Mouse (Mus musculus): ENCODE data around the gene Bnip1. TPM values are rescaled to one million over a fixed set of nuclear protein-coding genes. Genes with fewer than 3 reads are reported as not detected.

The Bnip1 gene
- total RNA-seq, 2 experiments from 2014 or later: 31.3 to 33.1 TPM

GRCm38 (mm10) chr17:26792096-26792495, 11.2 kb downstream of the Bnip1 start:
- DNase-seq (ENCODE audit: low spot score in 2 of 2): peak in 1 of 2 experiments; percentile 47

GRCm38 (mm10) chr17:26793068-26793765, 12.4 kb downstream of the Bnip1 start:
- DNase-seq (ENCODE audit: low spot score in 2 of 2): no peak

DNA sequence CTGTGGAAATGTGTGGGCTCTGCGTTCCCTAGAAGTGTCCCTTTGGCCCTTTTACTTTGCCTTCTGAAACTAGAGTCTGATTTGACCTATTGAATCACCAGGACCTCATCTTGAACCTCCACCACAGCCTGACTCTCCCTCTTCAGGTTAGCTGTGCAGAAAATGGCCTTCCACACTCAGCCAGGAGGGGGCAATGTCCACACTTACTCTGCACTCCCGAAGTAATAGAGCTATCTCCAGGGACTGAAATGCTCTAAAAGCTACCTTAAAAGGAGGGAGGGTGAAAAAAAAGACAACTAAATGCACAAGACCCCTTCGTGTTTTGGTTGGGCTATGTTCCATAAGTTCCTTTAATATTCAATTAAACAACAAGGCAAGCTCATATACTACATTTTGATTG, 13.9 kb downstream of the Bnip1 start:
- peak; percentile 28 to 60 for DNase-seq (ENCODE audit: low spot score in 2 of 2)

GRCm38 (mm10) chr17:26795386-26795785, 14.5 kb downstream of the Bnip1 start:
- no peak for DNase-seq (ENCODE audit: low spot score in 2 of 2)

- no peak for DNase-seq (ENCODE audit: low spot score in 2 of 2)
Measured at GRCm38 (mm10) chr17:26797379-26798128, 16.7 kb downstream of the Bnip1 start.

DNA sequence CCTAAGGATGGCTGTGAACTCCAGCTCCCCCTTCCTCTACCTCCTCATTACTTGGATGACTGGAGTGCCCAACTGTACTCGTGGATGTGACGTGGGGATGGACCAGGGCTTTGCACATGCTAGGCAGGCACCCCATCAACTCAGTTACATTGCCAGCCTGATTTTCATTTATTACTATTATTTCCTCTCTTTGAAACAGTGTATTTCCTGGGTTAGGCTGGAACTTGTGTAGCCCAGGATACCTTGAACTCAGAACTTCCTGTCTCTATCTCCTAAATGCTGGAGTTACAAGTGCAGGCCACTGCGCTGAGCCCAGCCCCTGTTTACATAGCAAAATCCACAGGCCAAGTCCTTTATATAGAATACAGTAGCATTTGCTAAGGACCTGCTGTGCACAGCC, 22.0 kb downstream of the Bnip1 start:
- DNase-seq (ENCODE audit: low spot score in 2 of 2): no peak

GRCm38 (mm10) chr17:26812607-26813006, 31.7 kb downstream of the Bnip1 start:
- no peak for DNase-seq (ENCODE audit: low spot score in 2 of 2)

- no peak for DNase-seq (ENCODE audit: low spot score in 2 of 2)
Measured at GRCm38 (mm10) chr17:26813497-26813896, 32.6 kb downstream of the Bnip1 start.

- no peak for DNase-seq (ENCODE audit: low spot score in 2 of 2)
Measured at GRCm38 (mm10) chr17:26816810-26817209, 35.9 kb downstream of the Bnip1 start.

DNA sequence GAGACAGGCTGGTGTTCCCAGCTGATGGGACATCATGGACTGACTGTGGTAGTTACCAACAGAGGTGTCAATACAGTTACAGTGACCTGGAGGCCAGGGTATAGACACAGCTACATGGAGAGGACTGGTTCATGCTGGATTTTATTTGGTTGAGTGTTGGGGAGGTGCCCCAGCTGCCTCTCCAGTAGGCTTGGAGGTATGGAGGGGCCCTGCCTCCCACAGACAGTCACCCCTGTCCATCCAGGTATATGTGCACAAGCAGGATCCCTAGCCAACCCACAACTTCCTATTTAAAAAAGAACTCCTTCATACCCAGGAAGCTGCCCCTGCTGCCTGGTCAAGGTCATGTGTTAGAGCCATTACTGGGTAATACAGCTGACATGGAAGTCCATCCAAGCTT, 36.9 kb downstream of the Bnip1 start:
- DNase-seq (ENCODE audit: low spot score in 2 of 2): no peak

- DNase-seq (ENCODE audit: low spot score in 2 of 2): no peak
Measured at GRCm38 (mm10) chr17:26826131-26826530, 45.3 kb downstream of the Bnip1 start.

DNA sequence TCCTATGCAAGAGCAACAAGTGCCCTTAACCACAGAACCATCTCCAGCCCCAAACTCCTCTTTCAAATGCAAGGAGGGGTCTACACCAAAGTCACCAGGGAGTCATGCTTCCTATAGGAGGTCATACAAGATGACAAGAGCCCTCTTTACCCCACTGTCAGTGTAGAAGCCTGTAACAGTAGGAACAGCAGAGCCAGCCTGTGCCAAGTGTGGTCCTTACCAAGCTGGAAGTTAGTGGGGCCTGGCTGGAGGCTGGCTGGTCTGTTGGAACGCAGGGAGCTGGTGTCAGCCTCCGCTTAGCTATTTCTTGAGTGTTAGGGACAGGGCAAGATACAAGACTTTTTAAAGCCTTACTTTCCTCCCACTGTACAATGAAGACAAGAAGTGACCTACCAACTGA, 52.9 kb downstream of the Bnip1 start:
- no peak for DNase-seq (ENCODE audit: low spot score in 2 of 2)

- DNase-seq (ENCODE audit: low spot score in 2 of 2): no peak
Measured at GRCm38 (mm10) chr17:26834302-26834965, 53.6 kb downstream of the Bnip1 start.

DNA sequence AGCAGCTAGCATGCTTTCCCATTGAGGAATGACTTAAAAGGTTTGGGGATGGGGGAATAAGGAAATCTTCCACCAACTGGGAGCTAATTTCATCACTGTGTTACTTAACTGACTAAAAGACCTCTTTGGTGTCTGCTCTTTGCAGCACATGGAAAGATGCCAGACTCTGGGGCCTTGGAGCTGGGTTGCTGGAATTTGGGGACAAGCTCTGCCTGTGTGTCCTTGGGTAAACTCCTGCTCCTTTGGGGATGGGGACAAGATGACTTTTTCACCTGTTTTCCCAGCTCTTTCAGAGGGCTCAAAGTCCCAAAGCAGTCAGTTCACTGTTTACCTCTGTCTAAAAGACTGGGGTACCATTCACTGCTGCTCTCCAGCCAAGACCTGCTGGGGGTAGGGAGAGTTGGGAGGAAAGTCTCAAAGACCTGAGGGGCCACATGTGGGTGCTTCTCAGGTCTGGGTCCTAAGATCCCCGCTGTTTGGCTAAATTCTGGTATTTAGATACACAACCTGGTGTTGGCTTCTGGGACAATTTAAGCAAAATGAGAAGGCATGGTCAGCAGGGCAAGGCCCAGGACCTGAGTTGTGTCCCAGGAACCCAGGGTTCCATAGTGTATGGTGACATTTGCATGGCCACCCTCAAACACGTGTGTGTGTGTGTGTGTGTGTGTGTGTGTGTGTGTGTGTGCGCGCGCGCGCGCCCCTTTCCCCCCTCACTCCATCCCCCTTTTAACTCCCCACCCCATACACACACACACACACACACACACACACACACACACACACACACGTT, 54.3 kb downstream of the Bnip1 start:
- DNase-seq (ENCODE audit: low spot score in 2 of 2): no peak

DNA sequence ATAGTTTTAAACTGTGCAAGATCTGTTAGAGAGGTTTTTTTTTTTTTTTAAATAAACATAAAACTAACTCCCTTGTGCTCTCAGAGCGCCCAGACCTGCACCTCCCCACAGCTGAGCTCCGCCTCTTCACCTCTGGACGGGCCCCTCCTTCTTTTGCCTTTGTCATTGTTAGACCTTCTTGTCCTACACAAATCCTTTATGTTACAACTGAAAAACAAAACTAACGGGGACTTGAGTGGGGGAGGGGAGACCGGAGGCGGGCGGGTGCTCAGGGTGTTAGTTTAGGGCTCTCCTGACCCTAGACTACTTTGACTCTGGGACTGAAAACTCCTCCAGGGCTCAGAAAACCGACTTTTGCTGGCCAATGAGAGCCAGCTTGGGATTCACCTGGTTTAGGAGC, 55.1 kb downstream of the Bnip1 start:
- no peak for DNase-seq (ENCODE audit: low spot score in 2 of 2)

DNA sequence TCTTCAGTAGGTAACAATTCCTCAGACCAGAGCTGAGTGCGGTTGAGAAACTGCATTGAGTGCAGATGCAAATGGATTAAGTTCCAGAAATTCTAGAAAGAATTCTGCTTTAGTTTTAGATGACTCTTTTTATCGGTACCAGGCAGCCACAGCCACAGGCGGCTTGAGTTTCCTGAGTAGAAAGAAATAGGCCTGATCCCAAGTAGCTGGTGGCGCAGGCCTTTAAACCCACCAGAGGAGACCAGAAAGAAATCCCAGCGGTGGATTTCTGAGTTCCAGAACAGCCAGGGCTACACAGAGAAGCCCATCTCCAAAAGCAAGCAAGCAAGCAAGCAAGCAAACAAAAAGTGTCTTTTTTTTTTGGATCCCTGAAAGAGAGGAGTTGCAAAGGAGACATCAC, 55.5 kb downstream of the Bnip1 start:
- no peak for DNase-seq (ENCODE audit: low spot score in 2 of 2)

DNA sequence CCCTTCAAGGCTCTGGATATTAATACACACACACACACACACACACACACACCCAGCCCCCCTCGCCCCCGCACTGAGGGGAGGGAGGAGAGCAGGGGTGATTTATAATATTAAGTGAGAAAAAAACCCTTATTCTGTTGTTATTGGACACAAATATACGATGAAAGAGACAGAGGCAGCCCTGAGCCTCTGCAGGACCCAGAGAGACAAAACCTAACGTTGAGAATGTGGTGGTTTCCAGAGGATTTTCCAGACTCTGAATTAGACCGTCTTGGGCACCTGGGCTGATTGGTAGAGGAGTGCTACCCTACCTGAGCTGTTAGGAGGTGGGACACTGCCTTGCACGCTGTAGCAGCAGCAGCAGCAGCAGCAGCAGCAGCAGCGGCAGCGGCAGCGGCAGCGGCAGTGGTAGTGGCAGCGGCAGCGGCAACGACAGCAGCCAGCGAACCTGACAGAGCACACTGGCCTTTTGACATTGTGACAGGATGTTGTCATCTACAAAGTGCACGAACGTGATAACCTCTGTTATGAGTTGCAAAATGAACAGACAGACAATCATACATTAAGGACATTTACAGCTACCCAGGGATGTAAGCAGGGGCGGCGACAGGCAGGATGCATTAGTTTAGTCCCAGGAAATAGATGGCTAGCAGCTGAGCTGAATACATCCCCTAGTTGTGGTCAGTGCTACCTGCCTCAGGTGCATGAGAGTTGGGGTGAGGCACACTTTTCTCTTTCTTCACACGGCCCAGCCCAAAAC, 56.1 kb downstream of the Bnip1 start:
- no peak for DNase-seq (ENCODE audit: low spot score in 2 of 2)

DNA sequence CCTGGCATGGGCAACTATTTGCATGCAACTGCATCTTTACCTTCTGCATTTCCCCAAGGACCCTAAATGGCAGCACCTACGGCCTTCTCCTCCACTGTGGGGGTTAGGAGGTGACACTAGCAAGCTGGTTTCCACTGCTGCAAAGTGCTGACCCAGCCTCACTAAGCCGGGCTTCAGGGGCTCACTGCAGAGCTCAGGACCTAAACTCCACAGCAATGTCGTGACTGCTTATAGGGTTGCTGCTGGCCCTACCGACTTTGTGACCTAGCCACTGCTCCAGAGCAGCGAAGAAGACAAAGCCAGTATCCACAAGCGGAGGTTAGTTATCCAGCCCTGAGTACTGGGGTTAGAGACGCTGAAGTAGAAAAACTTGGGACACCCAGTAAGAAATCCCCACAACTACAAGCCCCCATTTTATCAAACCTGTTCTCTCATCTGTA, 56.7 kb downstream of the Bnip1 start:
- no peak for DNase-seq (ENCODE audit: low spot score in 2 of 2)

DNA sequence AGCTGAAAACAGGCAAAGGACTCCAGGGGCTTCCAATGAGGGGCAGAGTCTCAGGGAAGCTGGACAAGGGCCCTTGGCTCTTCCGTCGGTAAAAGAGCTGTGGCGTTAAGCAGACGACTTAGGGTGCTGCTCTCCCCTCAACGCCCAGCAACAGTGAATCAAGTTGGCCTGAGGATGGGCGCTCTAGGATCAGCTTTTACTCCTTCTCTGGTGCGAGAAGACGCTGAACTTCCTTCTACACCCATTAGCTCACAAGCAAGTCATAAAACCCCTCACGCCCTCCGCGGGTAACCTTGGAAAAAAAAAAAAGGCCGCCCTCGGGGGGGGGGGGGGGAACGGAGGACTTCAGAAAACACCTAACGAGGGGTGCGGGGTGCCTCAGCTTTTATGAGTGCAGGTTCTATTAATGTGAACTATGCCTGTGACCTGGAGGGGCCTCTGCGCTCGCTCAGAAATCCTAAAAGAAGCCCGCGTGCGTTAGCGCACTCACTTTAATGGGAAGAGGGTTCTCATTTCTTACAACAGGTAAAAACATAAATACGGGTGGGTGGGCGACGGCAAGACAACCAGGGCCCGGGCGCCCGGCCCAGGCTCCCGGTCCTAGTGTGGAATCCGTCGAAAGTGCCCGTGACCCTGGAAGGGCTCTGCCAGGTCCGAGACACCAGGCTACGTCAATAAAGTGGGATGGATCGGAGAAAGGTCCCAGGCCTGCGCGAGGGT, 57.5 kb downstream of the Bnip1 start:
- no peak for DNase-seq (ENCODE audit: low spot score in 2 of 2)

All from gastrocnemius, postnatal 4 days (tissue).